Mouse (Mus musculus) splenic B cell, adult 2 months (primary cell): ENCODE data around the gene Vmn2r51.
"Not testable (repeated sequence)": the region's sequence is repeated elsewhere in the genome, so short reads cannot be mapped to it uniquely, and the experiment has no call there.

Experiments used
- DNase-seq: peaks from one replicate; pipeline ENCODE4 v3.0.0-alpha.2; 2011; ENCODE audit warnings: low read depth, low spot score
- H3K27me3 ChIP-seq: 2 replicates; pipeline ENCODE4 v1.6.1; 2012; ENCODE audit warnings: mild to moderate bottlenecking, low read length, moderate library complexity, mixed read lengths; ENCODE audit not compliant: control insufficient read depth, poor library complexity, insufficient read depth, severe bottlenecking
- H3K36me3 ChIP-seq: 2 replicates; pipeline ENCODE4 v1.6.1; 2012; ENCODE audit warnings: mild to moderate bottlenecking, low read length, moderate library complexity, mixed read lengths; ENCODE audit not compliant: control insufficient read depth, poor library complexity, insufficient read depth, severe bottlenecking

Vmn2r51 gene

DNA sequence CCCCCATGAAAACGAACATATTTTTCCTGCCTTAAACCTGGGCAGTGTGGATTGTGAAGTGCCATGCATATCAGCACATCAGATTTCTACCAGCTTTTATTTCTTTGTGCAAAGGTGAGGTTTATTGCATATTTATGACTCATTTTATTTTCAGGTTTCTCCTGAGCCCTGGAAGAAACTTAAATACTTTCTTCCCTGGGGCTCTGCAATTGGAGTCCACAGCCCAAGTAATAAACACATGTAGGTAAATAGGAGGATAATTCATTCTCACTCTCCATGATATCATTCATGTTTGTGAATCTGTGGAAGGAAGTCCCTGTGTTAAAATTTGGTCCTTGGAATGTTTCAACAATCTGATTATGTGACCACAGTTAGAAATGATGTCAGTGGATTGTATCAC is at the start of gene Vmn2r51:
Vmn2r51 (minus strand) TSS at position 101 of the 400 bp plus-strand sequence.
- H3K27me3 ChIP-seq, H3K36me3 ChIP-seq, DNase-seq: not testable (repeated sequence)

DNA sequence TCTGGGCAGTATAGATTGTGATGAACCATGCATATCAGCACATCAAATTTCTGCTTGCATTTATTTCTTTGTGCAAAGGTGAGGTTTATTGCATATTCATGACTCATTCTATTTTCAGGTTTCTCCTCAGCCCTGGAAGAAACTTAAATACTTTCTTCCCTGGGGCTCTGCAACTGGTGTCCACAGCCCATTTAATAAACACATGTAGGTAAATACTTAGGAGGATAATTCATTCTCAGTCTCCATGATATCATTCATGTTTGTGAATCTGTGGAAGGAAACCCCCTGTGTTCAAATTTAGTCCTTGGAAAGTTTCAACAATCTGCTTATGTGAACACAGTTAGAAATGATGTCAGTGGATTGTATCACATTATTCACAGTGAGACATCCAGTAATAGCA is 52.3 kb downstream of the Vmn2r51 start, which contains the start of gene Vmn2r50:
Vmn2r50 (minus strand) TSS at position 101 of the 400 bp plus-strand sequence.
- not testable (repeated sequence) for DNase-seq, H3K36me3 ChIP-seq, H3K27me3 ChIP-seq
